Mouse (Mus musculus) neural tube, embryonic 11.5 days (tissue): ENCODE results near the gene Hmgb1. TPM values are rescaled to one million over a fixed set of nuclear protein-coding genes. Genes with fewer than 3 reads are reported as not detected.

Source experiments
- ATAC-seq: fragments of 200-750 bp; cut with Nextera tagmentation; 2 replicates; pipeline ENCODE4 v1.8.0; 2017; ENCODE audit warnings: moderate number of reproducible peaks, mild to moderate bottlenecking, moderate TSS enrichment, moderate library complexity; ENCODE audit not compliant: insufficient read depth, low FRiP score, low TSS enrichment
- DNase-seq: peaks from one replicate; pipeline ENCODE4 v3.0.0-alpha.2; 2015; ENCODE audit warnings: low spot score
- H3K27ac ChIP-seq: fragments of 300-500 bp; sonication (generic); 2 replicates; pipeline ENCODE4 v1.5.1; 2014; ENCODE audit warnings: low read depth, mild to moderate bottlenecking, low read length
- H3K27me3 ChIP-seq: fragments of 300-500 bp; sonication (generic); 2 replicates; pipeline ENCODE4 v1.6.1; 2014; ENCODE audit warnings: mild to moderate bottlenecking, low read length, mixed read lengths; ENCODE audit not compliant: control insufficient read depth, insufficient read depth
- H3K36me3 ChIP-seq: fragments of 300-500 bp; sonication (generic); 2 replicates; pipeline ENCODE4 v1.6.1; 2014; ENCODE audit warnings: mild to moderate bottlenecking, low read length, moderate library complexity, mixed read lengths; ENCODE audit not compliant: control insufficient read depth, insufficient read depth
- H3K4me1 ChIP-seq: fragments of 300-500 bp; sonication (generic); 2 replicates; pipeline ENCODE4 v1.6.1; 2014; ENCODE audit warnings: low read length, mixed read lengths; ENCODE audit not compliant: control insufficient read depth, insufficient read depth
- H3K4me2 ChIP-seq: fragments of 300-500 bp; sonication (generic); 2 replicates; pipeline ENCODE4 v1.6.1; 2014; ENCODE audit warnings: low read depth, mild to moderate bottlenecking, moderate library complexity
- H3K4me3 ChIP-seq: fragments of 300-500 bp; sonication (generic); 2 replicates; pipeline ENCODE4 v1.5.1; 2014; ENCODE audit warnings: low read depth, low read length
- H3K9ac ChIP-seq: fragments of 300-500 bp; sonication (generic); 2 replicates; pipeline ENCODE4 v1.6.1; 2014; ENCODE audit warnings: mild to moderate bottlenecking, low read length
- H3K9me3 ChIP-seq: fragments of 300-500 bp; sonication (generic); 2 replicates; pipeline ENCODE4 v1.6.1; 2016; ENCODE audit warnings: low read length; ENCODE audit not compliant: control insufficient read depth
- WGBS: fragments of 180-500 bp; shearing (Covaris S2); extraction: QIAGEN DNeasy Blood & Tissue Kit; methylation state at CpG from one replicate; pipeline ENCODE4 v1.1.7; 2014; 5-methylcytosine and 5-hydroxymethylcytosine counted together
- polyA plus RNA-seq: library from polyadenylated mRNA; unstranded; fragments of >200 nt; fragmentation: Nextera tagmentation; extraction: Ambion mirVana; gene quantifications from 2 replicates; pipeline ENCODE4 v1.2.1, GENCODE M21; 2014

Hmgb1 gene
- 1,783 and 1,801 TPM in 2 replicates for polyA plus RNA-seq

DNA sequence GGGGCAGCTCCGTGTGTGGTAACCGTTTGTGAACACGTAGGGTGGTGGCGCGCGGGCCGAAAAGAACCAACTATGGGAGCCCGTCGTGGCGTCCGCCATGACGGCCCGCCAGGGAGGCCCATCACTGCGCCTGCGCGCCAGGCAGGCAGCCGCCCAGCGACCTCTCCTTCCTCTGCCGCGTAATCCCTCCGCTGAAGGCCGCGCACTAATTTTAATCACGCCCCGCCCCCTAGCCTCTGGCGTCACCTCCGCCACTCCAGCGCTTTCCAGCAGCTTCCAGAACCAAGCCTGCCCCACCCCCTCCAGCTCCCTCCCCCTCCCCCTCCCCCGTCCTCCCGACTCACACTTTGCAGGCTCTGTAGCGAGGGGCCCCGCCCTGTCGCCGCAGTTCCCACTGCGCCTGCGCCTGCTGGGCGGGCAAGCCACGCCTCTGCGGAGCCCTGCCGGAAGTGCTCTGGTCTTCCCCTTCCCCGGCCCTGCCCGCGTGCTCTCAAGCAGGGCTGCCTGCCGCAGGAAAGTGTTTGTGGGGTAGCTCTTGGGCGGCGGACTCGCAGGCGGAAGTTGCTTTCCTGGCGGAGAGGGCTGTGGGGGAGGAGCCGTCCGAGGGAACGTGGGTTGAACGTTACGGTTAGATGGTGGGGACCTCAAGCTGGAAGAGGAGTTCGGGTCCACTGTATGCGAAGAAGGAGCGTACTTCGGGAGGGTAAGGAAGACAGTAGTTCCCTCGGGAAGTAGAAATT, at the start of gene Hmgb1, which contains the start of gene Uspl1:
Hmgb1 (minus strand) TSS at position 386 of the 740 bp plus-strand sequence.
Uspl1 (plus strand) TSS at position 247 of the 740 bp plus-strand sequence.
- ATAC-seq (peak; percentile 96), DNase-seq (peak; percentile 99)
- Histone ChIP-seq H3K36me3 (peaks cover 2% of the 10 kb centered on the region), H3K27ac (peak within 1 kb of the TSS; percentile 94), H3K9me3 (no peaks in the 10 kb centered on the region), H3K4me3 (peak within 1 kb of the TSS; percentile 82), H3K27me3 (no peaks in the 10 kb centered on the region), H3K4me1 (peaks cover 9% of the 10 kb centered on the region), H3K9ac (peak within 1 kb of the TSS; percentile 90), H3K4me2 (peak within 1 kb of the TSS; percentile 77)
- 0% methylated on average over 52 of the region's 59 CpGs for WGBS

DNA sequence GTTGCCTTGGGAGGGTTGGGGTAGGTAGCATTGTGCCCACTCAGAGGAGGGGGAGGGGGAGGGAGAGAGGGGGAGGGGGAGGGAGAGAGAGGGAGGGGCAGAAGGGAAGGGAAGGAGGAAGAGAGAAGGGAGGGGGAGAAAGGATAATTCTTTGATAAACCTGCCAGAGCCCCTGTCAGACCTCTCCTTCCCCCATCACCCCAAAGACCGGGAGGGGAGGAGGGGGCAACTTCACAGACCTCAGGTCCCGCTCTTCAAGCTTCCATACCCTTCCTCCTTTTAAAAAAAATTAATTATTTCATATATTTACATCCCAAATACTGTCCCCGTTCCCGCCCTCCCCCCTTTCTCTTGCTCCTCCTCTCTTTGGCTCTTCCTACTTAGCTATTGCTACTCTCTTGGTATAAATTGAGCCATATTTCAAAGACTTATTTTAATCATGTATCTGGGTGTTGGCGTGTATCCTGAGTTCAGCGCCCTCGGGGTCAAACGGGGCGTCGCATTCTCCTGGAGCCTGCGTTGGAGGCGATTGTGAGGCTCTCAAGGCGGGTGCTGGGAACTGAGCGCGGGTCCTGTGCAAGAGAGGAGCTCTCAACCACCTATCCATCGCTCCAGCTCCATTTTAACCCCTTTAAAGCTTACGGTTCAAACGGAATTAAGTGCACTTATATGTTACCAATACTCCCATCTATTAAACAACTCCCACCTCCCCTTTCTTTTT, 45.5 kb upstream of the Hmgb1 start:
- Histone ChIP-seq H3K9ac (peak overlapping the region; percentile 20), H3K4me3 (peak overlapping the region; percentile 47), H3K36me3 (no peaks in the 10 kb centered on the region), H3K4me2 (peak overlapping the region; percentile 33), H3K27ac (peak overlapping the region; percentile 63), H3K4me1 (no peaks in the 10 kb centered on the region; the same call in 1 of the 2 replicates), H3K27me3 (no peaks in the 10 kb centered on the region), H3K9me3 (no peaks in the 10 kb centered on the region)
- DNase-seq (no peak), ATAC-seq (peak; percentile 14)
- WGBS, result 68% methylated on average over 18 of the region's 18 CpGs

DNA sequence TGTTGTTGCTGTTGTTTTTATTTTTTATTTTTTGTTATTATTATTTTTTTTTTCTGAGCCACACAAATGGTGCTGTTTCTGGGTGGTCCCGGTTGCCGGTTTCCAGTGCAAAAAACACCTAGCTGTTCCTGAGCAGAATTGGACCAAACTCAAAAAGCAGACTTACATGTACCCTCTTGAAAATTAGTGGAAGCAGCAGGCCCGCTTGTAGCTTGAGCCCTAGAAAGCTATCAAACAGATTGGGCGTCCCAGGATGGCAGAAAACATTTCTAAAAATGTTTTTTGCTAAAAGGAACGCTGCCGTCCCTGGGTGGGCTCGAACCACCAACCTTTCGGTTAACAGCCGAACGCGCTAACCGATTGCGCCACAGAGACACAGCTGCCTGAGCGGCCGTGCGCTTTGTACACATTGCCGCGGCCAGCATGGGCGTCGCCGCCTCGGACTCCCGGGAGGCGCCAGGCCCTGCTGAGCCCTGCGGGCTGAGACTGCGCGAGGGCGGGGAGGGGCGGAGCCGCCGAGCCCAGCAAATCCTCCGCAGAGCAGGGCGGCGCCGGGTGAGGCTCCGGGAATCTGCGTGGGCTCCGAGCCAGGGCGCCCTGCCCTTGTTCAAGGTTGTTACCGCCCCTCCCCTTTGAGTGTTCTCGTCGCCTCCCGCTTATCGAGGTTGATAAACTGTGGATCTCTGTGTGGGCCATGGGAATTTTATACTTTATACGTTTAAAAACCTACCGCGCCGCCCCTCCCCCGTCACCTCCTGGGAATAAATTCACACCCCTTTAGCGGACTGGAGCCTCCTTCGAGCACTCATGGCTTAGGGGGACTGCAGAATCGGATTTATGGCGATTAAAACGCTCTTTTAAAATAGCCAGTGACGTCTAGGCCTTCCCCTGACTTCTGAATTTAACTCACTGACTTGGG, 44.7 kb upstream of the Hmgb1 start:
- Histone ChIP-seq H3K4me2 (peak overlapping the region; percentile 33), H3K27ac (peak overlapping the region; percentile 63), H3K4me1 (peaks cover 4% of the 10 kb centered on the region; the same call in 1 of the 2 replicates), H3K9ac (peak overlapping the region; percentile 20), H3K27me3 (no peaks in the 10 kb centered on the region), H3K9me3 (no peaks in the 10 kb centered on the region), H3K4me3 (peak overlapping the region; percentile 47), H3K36me3 (no peaks in the 10 kb centered on the region)
- ATAC-seq, result peak; percentile 99
- DNase-seq, result peak; percentile 99
- 3% methylated on average over 55 of the region's 55 CpGs for WGBS

DNA sequence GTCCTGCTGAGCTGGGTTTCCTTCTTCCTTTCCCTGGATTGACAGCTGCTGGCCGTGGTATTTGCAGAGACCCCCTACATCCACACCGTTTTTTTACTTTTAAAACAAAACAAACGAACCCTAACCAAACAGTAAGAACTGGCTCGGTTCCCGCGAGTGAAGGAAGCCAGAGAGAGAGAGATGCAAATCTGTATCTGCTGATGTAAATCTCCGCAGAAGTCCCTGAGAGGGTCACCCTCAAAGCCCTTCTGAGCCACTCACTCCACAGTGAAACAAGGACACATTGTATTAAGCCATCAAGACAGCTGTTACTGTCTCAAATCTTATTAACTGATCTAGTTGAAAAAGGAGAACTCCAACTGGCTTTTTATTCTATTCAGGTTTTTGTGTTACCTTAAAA, 40.4 kb upstream of the Hmgb1 start:
- ATAC-seq (no peak), DNase-seq (no peak)
- Histone ChIP-seq H3K36me3 (no peaks in the 10 kb centered on the region), H3K27ac (no peak overlapping the region), H3K27me3 (no peaks in the 10 kb centered on the region), H3K9ac (no peak overlapping the region), H3K4me1 (peaks cover 4% of the 10 kb centered on the region; the same call in 1 of the 2 replicates), H3K9me3 (no peaks in the 10 kb centered on the region), H3K4me2 (no peak overlapping the region), H3K4me3 (no peak overlapping the region)
- WGBS, result 25% methylated on average over 7 of the region's 7 CpGs

DNA sequence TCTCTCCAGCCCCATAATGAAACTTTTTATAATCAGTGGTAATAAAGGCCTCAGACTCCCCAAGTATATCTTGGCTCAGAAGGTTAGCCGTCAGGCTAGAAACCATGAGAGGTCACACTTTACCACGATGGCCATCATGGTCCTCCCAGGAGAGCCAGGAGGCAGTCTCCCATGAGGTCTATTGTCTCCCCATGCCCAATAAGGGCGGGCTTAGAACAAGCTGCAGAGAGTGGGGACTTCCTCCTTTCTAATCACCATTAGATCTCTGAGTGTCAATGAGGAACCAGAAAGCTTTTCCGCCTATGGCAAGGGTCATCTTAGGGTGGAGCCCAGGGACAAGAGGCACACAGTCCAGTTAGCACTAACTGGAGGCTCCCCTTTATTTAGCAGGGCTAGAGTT, 37.1 kb upstream of the Hmgb1 start:
- no peak for DNase-seq
- Histone ChIP-seq H3K36me3 (0 out of 2 replicates have a peak, but pooled peaks cover 2% of the 10 kb centered on the region), H3K9ac (no peak overlapping the region), H3K27me3 (no peaks in the 10 kb centered on the region), H3K4me3 (no peak overlapping the region), H3K4me1 (peaks cover 4% of the 10 kb centered on the region; the same call in 1 of the 2 replicates), H3K9me3 (no peaks in the 10 kb centered on the region), H3K27ac (no peak overlapping the region), H3K4me2 (no peak overlapping the region)
- 83% methylated on average over 4 of the region's 4 CpGs for WGBS
- no peak for ATAC-seq

DNA sequence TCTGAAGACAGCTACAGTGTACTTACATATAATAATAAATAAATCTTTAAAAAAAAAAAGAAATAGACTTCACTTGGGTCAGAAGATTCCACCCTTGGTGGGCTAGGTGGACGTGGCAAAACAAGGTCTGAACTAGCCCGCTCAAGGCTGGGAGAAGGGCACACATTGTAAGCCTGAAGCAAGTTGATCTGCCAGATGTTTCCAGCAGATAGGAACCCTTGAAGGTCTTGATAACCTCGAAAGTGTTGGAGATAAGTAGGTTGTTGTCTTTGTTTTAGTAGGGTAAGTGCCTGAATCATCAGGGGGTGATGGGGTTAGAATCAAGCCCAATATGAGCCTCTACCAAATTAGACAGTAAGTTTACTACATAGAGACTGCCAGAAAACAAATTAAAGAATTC, 35.2 kb upstream of the Hmgb1 start:
- Histone ChIP-seq H3K4me3 (no peak overlapping the region), H3K9me3 (no peaks in the 10 kb centered on the region), H3K27me3 (no peaks in the 10 kb centered on the region), H3K4me1 (0 out of 2 replicates have a peak, but pooled peaks cover 1% of the 10 kb centered on the region), H3K4me2 (no peak overlapping the region), H3K9ac (no peak overlapping the region), H3K27ac (no peak overlapping the region), H3K36me3 (peaks cover 13% of the 10 kb centered on the region)
- ATAC-seq, result no peak
- WGBS, result 86% methylated on average over 3 of the region's 3 CpGs
- DNase-seq, result no peak

DNA sequence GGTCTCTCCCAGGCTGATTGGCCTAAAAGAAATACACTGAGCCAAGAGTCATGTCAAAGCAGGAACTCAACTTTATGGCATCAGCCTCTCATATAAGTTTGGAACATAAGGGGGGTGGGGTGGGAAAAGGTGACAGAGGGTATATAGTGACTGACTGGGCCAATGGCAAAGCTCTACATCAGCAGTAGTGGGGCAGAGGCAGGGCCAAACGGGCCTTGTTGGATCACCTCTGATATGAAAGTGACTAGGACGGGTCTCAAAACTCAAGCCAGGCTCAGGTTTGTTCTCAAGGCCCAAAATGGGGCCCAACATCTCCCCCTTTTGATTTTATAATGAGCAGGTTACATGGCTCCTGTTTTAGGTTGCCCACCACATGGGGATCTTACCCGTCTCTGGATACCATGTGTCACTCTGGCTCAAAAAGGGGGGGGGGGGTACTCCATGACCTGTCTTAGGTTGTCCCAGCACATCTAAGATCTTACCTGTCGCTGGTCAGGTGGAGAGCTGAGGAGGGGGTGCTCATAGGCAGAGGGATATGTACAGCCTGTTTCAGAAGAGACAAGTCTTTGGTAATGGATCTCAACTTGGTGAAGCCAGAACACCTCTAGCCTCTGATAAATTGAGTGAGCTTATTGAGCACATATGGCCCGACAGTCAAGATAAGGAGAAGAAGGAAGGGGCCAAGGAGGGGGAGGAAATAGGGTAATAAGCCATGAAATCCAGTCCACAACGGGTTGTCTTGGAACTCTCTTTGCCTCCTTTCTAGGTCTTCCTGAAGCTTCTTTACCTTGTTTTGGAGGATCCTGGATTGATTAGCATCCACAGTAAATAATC, 33.5 kb upstream of the Hmgb1 start:
- ATAC-seq (no peak), DNase-seq (no peak)
- H3K27ac ChIP-seq, result no peak overlapping the region
- H3K36me3 ChIP-seq, result peaks cover 26% of the 10 kb centered on the region
- H3K9me3 ChIP-seq, result no peaks in the 10 kb centered on the region
- no peaks in the 10 kb centered on the region for H3K27me3 ChIP-seq
- no peaks in the 10 kb centered on the region for H3K4me1 ChIP-seq
- 80% methylated on average over 6 of the region's 6 CpGs for WGBS
- H3K9ac ChIP-seq, result no peak overlapping the region
- H3K4me3 ChIP-seq, result no peak overlapping the region
- H3K4me2 ChIP-seq, result no peak overlapping the region
